Mouse (Mus musculus) neural tube, embryonic 15.5 days (tissue): ENCODE data around the gene Rnf227. TPM values are rescaled to one million over a fixed set of nuclear protein-coding genes. Genes with fewer than 3 reads are reported as not detected.

Source experiments
- ATAC-seq: fragments of 200-750 bp; cut with Nextera tagmentation; 2 replicates; pipeline ENCODE4 v1.8.0; 2017; ENCODE audit warnings: mild to moderate bottlenecking, moderate TSS enrichment, moderate library complexity; ENCODE audit not compliant: low FRiP score
- H3K27ac ChIP-seq: fragments of 300-500 bp; sonication (generic); replicated peaks from 2 replicates; pipeline ENCODE4 v1.5.1; 2015; ENCODE audit warnings: mild to moderate bottlenecking, inconsistent platforms
- H3K27me3 ChIP-seq: fragments of 300-500 bp; sonication (generic); replicated peaks from 2 replicates; pipeline ENCODE4 v1.6.1; 2015; ENCODE audit warnings: inconsistent platforms
- H3K36me3 ChIP-seq: fragments of 300-500 bp; sonication (generic); 2 replicates; pipeline ENCODE4 v1.6.1; 2015; ENCODE audit warnings: inconsistent platforms
- H3K4me1 ChIP-seq: fragments of 300-500 bp; sonication (generic); 2 replicates; pipeline ENCODE4 v1.6.1; 2015; ENCODE audit warnings: inconsistent platforms
- H3K4me2 ChIP-seq: fragments of 300-500 bp; sonication (generic); 2 replicates; pipeline ENCODE4 v1.6.1; 2015; ENCODE audit warnings: inconsistent platforms, mild to moderate bottlenecking, moderate library complexity
- H3K4me3 ChIP-seq: fragments of 300-500 bp; sonication (generic); replicated peaks from 2 replicates; pipeline ENCODE4 v1.5.1; 2015; ENCODE audit warnings: mild to moderate bottlenecking, inconsistent platforms
- H3K9ac ChIP-seq: fragments of 300-500 bp; sonication (generic); replicated peaks from 2 replicates; pipeline ENCODE4 v1.6.1; 2015; ENCODE audit warnings: mild to moderate bottlenecking, inconsistent platforms
- H3K9me3 ChIP-seq: fragments of 300-500 bp; sonication (generic); replicated peaks from 2 replicates; pipeline ENCODE4 v1.6.1; 2016; ENCODE audit warnings: inconsistent platforms
- WGBS: fragments of 180-500 bp; shearing (Covaris S2); methylation state at CpG from one replicate; pipeline ENCODE4 v1.1.7; 2015; ENCODE audit warnings: mixed read lengths; 5-methylcytosine and 5-hydroxymethylcytosine counted together
- polyA plus RNA-seq: library from polyadenylated mRNA; unstranded; fragments of >200 nt; fragmentation: Nextera tagmentation; extraction: Ambion mirVana; gene quantifications from 2 replicates; pipeline ENCODE4 v1.2.1, GENCODE M21; 2015

Gene Rnf227
- polyA plus RNA-seq, 1 experiment from 2014 or later: 250 TPM

DNA sequence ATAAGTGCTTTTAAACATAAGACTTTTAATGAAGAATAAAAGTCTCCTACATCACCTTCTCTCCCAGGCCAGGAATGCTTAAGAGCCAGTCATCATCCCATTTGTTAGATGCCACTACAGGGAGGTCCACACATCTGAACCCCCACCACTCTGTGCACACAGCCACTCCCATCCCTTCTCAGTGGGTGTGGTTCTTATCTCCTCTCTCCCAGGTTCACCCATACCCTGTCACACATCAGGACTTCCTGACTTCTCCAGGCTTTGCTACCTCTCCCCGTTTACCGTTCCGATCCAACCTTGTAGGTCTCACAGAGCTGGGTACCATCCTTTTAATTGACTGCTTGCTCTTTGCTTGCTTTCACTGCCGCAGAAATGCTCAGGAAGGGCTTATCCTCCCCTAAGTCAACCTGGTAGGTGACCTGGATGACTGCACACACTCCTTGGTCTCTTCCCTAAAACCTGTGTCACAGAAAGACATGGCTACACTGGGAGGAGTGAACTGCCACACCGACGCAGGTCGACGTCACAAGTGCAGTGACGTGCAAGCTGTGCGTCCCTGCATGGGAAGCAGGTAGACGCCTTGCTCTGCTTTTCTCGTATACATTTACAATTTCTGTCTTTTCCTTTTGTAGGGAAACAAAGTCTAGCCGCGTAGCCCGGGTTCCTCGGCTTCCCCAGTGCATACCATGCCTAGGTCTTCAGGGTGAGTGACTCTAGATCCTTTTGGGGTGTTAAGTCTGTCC is 33.1 kb downstream of the Rnf227 start:
- no peaks in the 10 kb centered on the region for H3K9me3 ChIP-seq
- H3K4me3 ChIP-seq: no peak overlapping the region
- no peak overlapping the region for H3K9ac ChIP-seq
- no peak for ATAC-seq
- H3K27ac ChIP-seq: 0 out of 2 replicates have a peak overlapping the region, but pooled peaks have one; percentile 5
- no peak overlapping the region for H3K4me2 ChIP-seq
- no peaks in the 10 kb centered on the region for H3K27me3 ChIP-seq
- H3K4me1 ChIP-seq: peaks cover 25% of the 10 kb centered on the region
- 93% methylated on average over 16 of the region's 16 CpGs for WGBS
- H3K36me3 ChIP-seq: peaks cover 5% of the 10 kb centered on the region; the same call in 1 of the 2 replicates

DNA sequence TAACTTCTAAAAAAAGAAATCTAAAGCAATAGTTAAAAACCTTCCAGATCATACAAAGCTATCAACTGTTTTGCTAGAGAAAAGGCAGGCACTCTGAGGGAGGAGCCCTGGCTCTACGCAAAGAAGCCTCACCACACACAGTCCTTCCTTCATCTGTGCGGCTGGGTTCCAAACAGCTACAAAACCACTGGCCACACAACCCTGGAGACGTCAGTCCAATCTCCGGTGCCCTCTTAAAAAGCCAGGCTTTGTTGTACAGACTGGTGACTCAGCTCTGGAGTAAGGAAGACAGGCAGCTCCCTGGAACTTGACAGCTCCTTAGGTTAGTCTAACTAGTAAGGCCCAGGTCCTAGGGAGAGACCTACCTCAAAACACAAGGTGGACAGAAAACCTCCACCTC is 35.4 kb downstream of the Rnf227 start:
- Histone ChIP-seq H3K27me3 (no peaks in the 10 kb centered on the region), H3K4me1 (peaks cover 22% of the 10 kb centered on the region), H3K9ac (no peak overlapping the region), H3K27ac (no peak overlapping the region), H3K4me2 (no peak overlapping the region), H3K4me3 (no peak overlapping the region), H3K36me3 (peaks cover 5% of the 10 kb centered on the region; the same call in 1 of the 2 replicates), H3K9me3 (no peaks in the 10 kb centered on the region)
- no peak for ATAC-seq
- WGBS: 85% methylated on average over 4 of the region's 4 CpGs

DNA sequence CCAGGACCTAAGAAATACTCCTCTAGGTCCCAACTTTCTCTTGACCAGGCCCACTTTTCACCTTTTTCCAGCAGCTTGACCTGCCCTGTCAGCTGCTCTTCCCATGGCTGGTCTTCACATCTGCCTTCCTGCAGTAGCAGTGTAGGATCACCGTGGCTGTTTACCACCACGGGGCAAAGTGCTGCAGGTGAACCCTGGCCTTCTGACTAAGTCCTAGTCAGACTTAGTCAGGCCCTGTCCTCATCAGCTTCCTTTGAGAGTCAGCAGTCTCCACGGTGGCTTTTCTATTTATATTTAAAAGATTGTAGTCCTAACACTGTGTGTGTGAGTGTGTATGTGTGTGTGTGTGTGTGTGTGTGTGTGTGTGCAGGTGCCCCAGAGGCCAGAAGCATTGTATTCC is 37.5 kb downstream of the Rnf227 start:
- Histone ChIP-seq H3K4me2 (no peak overlapping the region), H3K4me1 (peaks cover 1% of the 10 kb centered on the region; the same call in 1 of the 2 replicates), H3K27me3 (no peaks in the 10 kb centered on the region), H3K9me3 (no peaks in the 10 kb centered on the region), H3K4me3 (no peak overlapping the region), H3K9ac (no peak overlapping the region), H3K36me3 (peaks cover 5% of the 10 kb centered on the region; the same call in 1 of the 2 replicates), H3K27ac (no peak overlapping the region)
- WGBS: 89% methylated on average over 3 of the region's 3 CpGs
- ATAC-seq: no peak

DNA sequence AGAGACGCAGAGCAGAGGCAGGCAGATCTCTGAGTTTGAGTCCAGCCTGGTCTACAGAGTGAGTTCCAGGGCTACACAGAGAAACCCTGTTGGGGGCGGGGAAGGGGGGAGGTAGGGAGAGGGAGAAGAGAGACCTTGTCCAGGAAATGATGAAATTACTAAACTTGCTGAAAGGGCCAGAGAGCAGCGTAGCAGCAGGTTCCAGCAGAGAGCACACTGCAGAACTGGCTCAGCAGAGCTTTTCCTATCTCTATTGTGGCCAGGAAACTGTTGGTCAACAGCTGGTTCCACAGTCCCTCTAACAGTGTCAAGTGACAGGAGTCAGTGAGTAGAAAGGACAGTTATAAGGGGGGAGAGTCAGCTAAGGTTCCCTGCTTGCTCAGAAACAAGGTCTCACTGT is 39.3 kb downstream of the Rnf227 start:
- H3K4me2 ChIP-seq: no peak overlapping the region
- H3K27ac ChIP-seq: no peak overlapping the region
- no peaks in the 10 kb centered on the region for H3K9me3 ChIP-seq
- 93% methylated on average over 3 of the region's 3 CpGs for WGBS
- no peak overlapping the region for H3K9ac ChIP-seq
- no peaks in the 10 kb centered on the region for H3K36me3 ChIP-seq
- H3K4me3 ChIP-seq: no peak overlapping the region
- no peaks in the 10 kb centered on the region for H3K4me1 ChIP-seq
- ATAC-seq: no peak
- no peaks in the 10 kb centered on the region for H3K27me3 ChIP-seq

DNA sequence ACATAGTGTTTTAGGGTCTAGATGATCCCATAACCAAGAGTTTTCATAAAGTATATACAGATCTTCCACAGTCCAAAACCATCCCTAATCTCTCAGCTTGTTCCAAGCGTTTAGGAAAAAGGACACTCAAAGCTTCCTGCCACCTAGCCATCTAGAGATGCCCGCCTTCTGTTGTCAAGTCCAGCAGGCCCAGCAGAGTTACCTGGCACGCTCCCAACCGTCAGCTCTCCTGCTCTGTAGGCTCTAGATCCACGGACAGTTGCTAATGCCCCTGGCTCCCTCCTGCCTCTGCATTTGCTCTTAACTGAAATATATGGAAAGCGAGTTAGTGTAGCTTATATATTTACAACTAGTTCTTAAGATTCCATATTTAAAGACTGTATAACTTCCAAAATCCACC is 41.1 kb downstream of the Rnf227 start:
- ATAC-seq: no peak
- no peaks in the 10 kb centered on the region for H3K27me3 ChIP-seq
- 83% methylated on average over 6 of the region's 6 CpGs for WGBS
- H3K9me3 ChIP-seq: no peaks in the 10 kb centered on the region
- no peak overlapping the region for H3K27ac ChIP-seq
- no peak overlapping the region for H3K9ac ChIP-seq
- H3K4me3 ChIP-seq: no peak overlapping the region
- no peak overlapping the region for H3K4me2 ChIP-seq
- no peaks in the 10 kb centered on the region for H3K36me3 ChIP-seq
- H3K4me1 ChIP-seq: no peaks in the 10 kb centered on the region

DNA sequence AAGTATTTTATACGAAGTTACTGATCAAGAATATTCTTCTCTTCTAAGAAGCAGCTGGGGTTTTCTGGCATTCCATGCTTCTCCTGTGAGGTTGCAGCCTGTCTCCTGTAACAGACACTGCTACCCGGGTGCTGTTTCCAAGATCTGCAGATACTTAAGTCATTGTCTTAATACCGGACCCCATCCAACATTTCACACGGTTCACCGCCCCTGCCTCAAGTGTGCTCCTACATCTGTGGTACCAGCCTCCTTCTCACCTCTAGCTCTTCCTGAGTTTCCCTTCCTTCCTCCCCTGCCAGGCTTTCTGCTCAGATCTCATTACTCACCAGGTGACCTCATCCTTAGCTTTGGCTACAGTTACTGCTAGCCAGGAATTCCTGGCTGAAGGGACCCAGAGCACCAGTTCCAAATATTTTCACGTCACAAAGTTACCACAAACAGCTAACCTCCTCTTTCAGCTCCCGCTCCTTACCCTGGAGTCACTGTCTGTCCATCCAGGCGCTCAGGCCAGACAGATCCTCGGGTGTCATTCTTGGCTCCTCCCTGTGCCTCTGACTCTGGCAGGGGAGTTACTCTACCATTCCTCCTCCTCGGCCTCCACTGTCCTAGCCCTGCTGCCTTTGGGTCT is 42.3 kb downstream of the Rnf227 start:
- Histone ChIP-seq H3K27me3 (no peaks in the 10 kb centered on the region), H3K4me3 (no peak overlapping the region), H3K9me3 (no peaks in the 10 kb centered on the region), H3K4me2 (no peak overlapping the region), H3K27ac (no peak overlapping the region), H3K4me1 (no peaks in the 10 kb centered on the region), H3K36me3 (no peaks in the 10 kb centered on the region), H3K9ac (no peak overlapping the region)
- no peak for ATAC-seq
- WGBS: 71% methylated on average over 10 of the region's 10 CpGs

DNA sequence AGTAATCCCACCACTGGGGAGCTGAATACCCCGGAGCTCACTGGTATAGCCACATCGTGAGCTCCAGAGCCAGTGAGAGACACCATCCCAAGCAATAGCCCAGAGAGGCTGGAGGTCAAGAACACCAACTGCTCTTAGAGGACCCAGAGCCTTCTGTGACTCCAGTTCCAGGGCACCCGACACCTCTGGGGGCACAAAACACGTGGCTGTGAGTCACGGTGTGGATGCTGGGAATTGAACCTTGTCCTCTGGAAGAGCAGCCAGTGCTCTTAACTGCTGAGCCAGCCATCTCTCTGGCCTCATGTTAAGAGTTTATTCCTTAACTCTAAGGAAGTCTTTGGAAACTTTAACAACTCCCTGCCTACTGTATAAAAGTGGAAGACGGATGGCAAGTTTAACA is 44.7 kb downstream of the Rnf227 start:
- Histone ChIP-seq H3K27me3 (no peaks in the 10 kb centered on the region), H3K9ac (no peak overlapping the region), H3K36me3 (no peaks in the 10 kb centered on the region), H3K4me1 (no peaks in the 10 kb centered on the region), H3K9me3 (no peaks in the 10 kb centered on the region), H3K4me2 (no peak overlapping the region), H3K27ac (no peak overlapping the region), H3K4me3 (no peak overlapping the region)
- 81% methylated on average over 6 of the region's 6 CpGs for WGBS
- no peak for ATAC-seq

DNA sequence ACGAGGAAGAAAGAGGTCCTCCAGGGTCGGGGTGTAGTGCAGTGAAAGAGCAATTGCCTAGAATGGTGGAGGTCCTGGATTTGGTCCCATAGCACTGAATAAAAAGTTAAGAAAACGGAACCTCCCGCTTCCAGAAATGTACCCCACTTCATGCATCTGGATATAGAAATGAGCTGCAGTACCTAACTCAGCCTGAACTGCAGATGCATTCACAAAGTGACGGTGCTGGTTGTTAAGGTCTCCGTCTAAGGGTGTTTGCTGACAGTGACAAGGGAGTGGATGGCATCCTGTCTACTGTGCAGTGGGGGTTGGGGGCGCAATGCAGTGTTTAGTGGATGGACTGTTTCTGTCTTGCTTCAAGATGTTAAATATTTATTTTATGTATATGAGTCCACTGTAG is 46.5 kb downstream of the Rnf227 start:
- H3K27me3 ChIP-seq: no peaks in the 10 kb centered on the region
- H3K9me3 ChIP-seq: no peaks in the 10 kb centered on the region
- peaks cover 3% of the 10 kb centered on the region; the same call in 1 of the 2 replicates for H3K4me1 ChIP-seq
- H3K36me3 ChIP-seq: no peaks in the 10 kb centered on the region
- no peak overlapping the region for H3K27ac ChIP-seq
- 81% methylated on average over 7 of the region's 7 CpGs for WGBS
- ATAC-seq: no peak
- H3K4me2 ChIP-seq: no peak overlapping the region
- no peak overlapping the region for H3K4me3 ChIP-seq
- no peak overlapping the region for H3K9ac ChIP-seq

DNA sequence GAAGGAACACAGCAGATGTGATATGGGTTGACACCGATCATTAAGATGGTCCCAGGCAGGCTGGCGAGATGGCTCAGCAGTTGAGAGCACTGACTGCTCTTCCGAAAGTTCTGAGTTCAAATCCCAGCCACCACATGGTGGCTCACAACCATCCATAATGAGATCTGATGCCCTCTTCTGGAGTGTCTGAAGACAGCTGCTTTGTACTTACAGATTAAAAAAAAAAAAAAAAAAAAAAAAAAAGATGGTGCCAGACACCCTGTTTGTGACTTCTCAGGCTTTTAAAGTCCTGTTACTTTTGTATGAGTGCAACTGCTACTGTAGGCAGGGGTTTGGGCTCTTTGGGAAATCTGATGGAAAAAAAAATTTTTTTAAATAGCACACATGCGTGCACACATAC is 48.4 kb downstream of the Rnf227 start:
- Histone ChIP-seq H3K36me3 (no peaks in the 10 kb centered on the region), H3K9ac (no peak overlapping the region), H3K9me3 (no peaks in the 10 kb centered on the region), H3K4me1 (peaks cover 4% of the 10 kb centered on the region; the same call in 1 of the 2 replicates), H3K4me3 (no peak overlapping the region), H3K27me3 (no peaks in the 10 kb centered on the region), H3K4me2 (no peak overlapping the region), H3K27ac (no peak overlapping the region)
- 96% methylated on average over 4 of the region's 4 CpGs for WGBS
- no peak for ATAC-seq

DNA sequence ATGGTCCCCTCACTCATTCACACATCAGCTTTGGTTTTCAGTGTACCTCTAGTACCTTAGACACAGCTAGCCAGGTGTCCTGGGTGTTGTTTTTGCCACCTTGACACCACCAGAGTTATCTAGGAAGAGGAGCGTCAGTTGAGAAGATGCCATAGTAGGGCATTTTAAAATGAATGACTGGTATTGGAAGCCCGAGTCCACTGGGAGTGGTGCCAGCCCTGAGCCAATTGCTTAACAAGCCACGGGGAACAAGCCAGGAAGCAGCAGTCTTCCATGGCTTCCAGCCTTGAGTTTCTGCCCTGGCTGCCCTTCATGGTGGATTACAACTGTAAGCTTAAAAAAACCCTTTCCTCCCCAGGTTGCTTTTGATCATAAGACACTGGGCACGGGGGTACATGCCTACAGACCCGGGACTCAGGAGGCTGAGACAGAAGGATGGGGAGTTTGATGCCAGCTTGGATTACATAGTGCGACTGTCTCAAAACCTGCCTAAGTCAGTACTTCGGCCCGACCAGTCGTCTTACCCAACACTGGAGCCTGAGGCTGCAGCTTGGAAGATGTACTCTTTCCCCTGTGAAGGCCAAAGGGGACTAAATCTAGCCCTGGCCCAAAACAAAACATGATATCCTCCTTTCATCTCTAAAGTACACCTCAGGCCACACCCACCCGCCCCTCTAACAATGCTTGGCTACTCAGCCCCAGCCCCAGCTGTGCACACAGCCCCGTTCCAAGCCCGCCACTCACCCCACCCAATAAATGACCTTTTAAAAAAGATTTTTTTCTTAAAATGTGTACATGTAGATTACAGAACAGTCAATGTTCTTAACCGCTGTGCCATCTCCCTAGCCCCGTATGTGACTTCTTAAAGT is 49.5 kb downstream of the Rnf227 start:
- Histone ChIP-seq H3K36me3 (no peaks in the 10 kb centered on the region), H3K4me2 (no peak overlapping the region), H3K9me3 (no peaks in the 10 kb centered on the region), H3K27ac (no peak overlapping the region), H3K27me3 (no peaks in the 10 kb centered on the region), H3K9ac (no peak overlapping the region), H3K4me3 (no peak overlapping the region), H3K4me1 (peaks cover 11% of the 10 kb centered on the region)
- ATAC-seq: no peak
- WGBS: 58% methylated on average over 14 of the region's 14 CpGs

DNA sequence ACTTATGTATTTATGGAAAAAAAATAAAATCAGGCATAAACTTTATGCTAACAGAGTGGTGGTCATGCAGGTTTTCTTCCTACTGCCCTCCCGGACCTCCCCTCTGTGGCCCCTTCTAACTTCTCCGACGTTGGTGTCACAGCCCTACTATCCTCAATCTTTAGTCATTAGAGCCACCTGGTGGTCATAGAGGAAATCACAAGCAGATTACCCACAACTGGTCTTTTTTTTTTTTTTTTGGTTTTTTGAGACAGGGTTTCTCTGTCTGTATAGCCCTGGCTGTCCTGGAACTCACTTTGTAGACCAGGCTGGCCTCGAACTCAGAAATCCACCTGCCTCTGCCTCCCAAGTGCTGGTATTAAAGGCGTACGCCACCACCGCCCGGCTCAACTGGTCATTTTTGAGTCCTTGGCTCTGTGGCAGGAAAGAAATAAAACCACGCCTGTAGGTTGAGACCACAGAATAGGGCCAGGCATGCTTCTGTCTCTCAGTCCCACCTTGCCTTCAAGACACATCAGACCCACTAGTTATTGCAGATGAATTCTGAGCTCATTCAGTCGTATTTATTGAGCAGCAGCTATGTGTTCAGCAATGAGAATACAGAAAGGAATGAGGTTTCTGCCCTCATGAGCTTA is 50.3 kb downstream of the Rnf227 start:
- Histone ChIP-seq H3K9ac (no peak overlapping the region), H3K36me3 (no peaks in the 10 kb centered on the region), H3K27ac (no peak overlapping the region), H3K4me2 (no peak overlapping the region), H3K27me3 (no peaks in the 10 kb centered on the region), H3K4me1 (peaks cover 11% of the 10 kb centered on the region), H3K4me3 (no peak overlapping the region), H3K9me3 (no peaks in the 10 kb centered on the region)
- ATAC-seq: no peak
- WGBS: 52% methylated on average over 10 of the region's 10 CpGs
